ENCODE assay signal across 20 mouse cellular contexts in the genomic region with DNA sequence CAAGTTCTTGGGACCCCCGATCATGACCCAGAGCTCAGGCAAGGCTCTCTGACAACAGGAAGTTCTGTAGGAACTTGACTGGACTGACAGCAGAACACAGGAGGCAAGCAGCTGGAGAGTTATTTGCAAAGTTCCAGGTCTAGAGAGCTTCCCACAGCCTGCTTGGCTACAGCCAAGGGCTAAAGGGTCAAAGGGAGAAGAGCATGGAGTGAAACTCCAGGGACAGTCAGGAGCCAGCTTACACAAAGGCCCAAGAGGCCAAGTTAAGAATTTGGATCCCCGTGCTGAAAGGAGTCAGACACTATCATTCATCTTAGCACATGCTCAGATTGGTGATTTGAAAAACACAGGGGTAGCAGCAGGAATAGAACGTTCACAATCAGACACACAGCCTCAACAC. TPM values are rescaled to one million over a fixed set of nuclear protein-coding genes. Genes with fewer than 3 reads are reported as not detected.
DNase-seq lines count a peak whose midpoint lies in the region; TF ChIP-seq lines count a peak whose summit lies in the region.
"Had no signal": no experiment of that assay in that cellular context is flagged by ENCODE, and none has a peak within 500 bp of the region (broad histone marks: within the 10 kb centered on the region; RNA-seq: fewer than 3 reads in every experiment).

No protein-coding gene starts in this region.

- no peak for TF ChIP-seq CTCF in liver, adult 2 months (IDR thresholded peaks at IDR 0.05; ENCODE audit: low read depth, low read length)

- WGBS in liver, adult 2 months: 62% methylated on average over 3 of the region's 3 CpGs

- peaks cover 3% of the 10 kb centered on the region; the same call in 1 of the 2 replicates for H3K27me3 ChIP-seq in liver, adult 2 months (ENCODE audit: control insufficient read depth, insufficient read depth, low read length)
- H3K27me3 ChIP-seq: embryonic facial prominence, embryonic 13.5 days; embryonic facial prominence, embryonic 15.5 days; forebrain, embryonic 13.5 days had no signal

- DNase-seq in heart, adult 11 months: peak; percentile 64
- no peak for DNase-seq in heart, adult 9 months (ENCODE audit: low spot score in 2 of 2)
- DNase-seq in liver, adult 2 months (ENCODE audit: extremely low read depth, low read depth, low spot score): peak; percentile 23
- DNase-seq in liver: no peak
- no peak for DNase-seq in adrenal gland, adult 2 months
- DNase-seq: adrenal gland, postnatal 10 days; adrenal gland, postnatal 25 days; cerebellum, adult 11 months; cerebellum, adult 18-20 months; cerebellum, adult 8-10 months; cerebellum, adult 9-11 months; cerebellum, postnatal 14 days; cerebellum, postnatal 36 days; embryo, embryonic 11 days had no signal

- H3K4me1 ChIP-seq in liver, adult 2 months (ENCODE audit: control insufficient read depth, insufficient read depth, low read length): no peaks in the 10 kb centered on the region
- H3K4me1 ChIP-seq: embryonic facial prominence, embryonic 13.5 days; embryonic facial prominence, embryonic 15.5 days had no signal

- H3K36me3 ChIP-seq in liver, adult 2 months (ENCODE audit: control insufficient read depth, insufficient read depth, low read length): peaks cover 11% of the 10 kb centered on the region
- H3K36me3 ChIP-seq: embryonic facial prominence, embryonic 13.5 days; embryonic facial prominence, embryonic 15.5 days had no signal

- H3K9ac ChIP-seq in liver, adult 2 months (ENCODE audit: low read depth, low read length): no peak overlapping the region
- H3K9ac ChIP-seq: embryonic facial prominence, embryonic 13.5 days; embryonic facial prominence, embryonic 15.5 days; forebrain, embryonic 13.5 days had no signal

- H3K79me2 ChIP-seq in liver, adult 2 months (ENCODE audit: control insufficient read depth, insufficient read depth, low read length): no peaks in the 10 kb centered on the region

- H3K27ac ChIP-seq in liver, adult 2 months (replicated peaks; ENCODE audit: insufficient read depth, low read depth, low read length): no peak overlapping the region
- H3K27ac ChIP-seq: embryonic facial prominence, embryonic 13.5 days; embryonic facial prominence, embryonic 15.5 days; forebrain, embryonic 10.5 days; forebrain, embryonic 13.5 days had no signal

- H3K4me3 ChIP-seq in liver, adult 2 months (ENCODE audit: insufficient read depth, low read depth, low read length): no peak overlapping the region
- H3K4me3 ChIP-seq: embryonic facial prominence, embryonic 13.5 days; embryonic facial prominence, embryonic 15.5 days; erythroblast, embryonic 14.5 days; forebrain, embryonic 10.5 days; forebrain, embryonic 13.5 days had no signal

- TF ChIP-seq POLR2A in liver, adult 2 months (IDR thresholded peaks at IDR 0.05; ENCODE audit: extremely low read depth, insufficient read depth, low read length): no peak

RNA-seq across cellular contexts. Expression of a gene that starts 13.0 kb away (rescaled TPM):
- 4.0 and 4.6 TPM in 2 replicates for total RNA-seq in liver, adult 2 months (2014; rRNA removed)
- 6.9 and 7.1 TPM in 2 replicates for polyA plus RNA-seq in liver, adult 2 months (2012; rRNA removed)
- 1 to 10 TPM; 4.2 to 4.6 TPM for total RNA-seq in adrenal gland, adult 2 months (2021)
- polyA plus RNA-seq in adrenal gland, adult 2 months (2012; rRNA removed): 9.8 and 12.6 TPM in 2 replicates
- total RNA-seq: MEL had no signal

RNA-seq across cellular contexts. Expression of a gene that starts 32.3 kb away (rescaled TPM):
- 13.3 and 13.4 TPM in 2 replicates for total RNA-seq in liver, adult 2 months (2014; rRNA removed)
- 4.4 and 5.8 TPM in 2 replicates for polyA plus RNA-seq in liver, adult 2 months (2012; rRNA removed)
- total RNA-seq in adrenal gland, adult 2 months (2021): 10 to 100 TPM; 19.8 to 21.8 TPM
- polyA plus RNA-seq in adrenal gland, adult 2 months (2012; rRNA removed): 6.7 and 8.5 TPM in 2 replicates

Comparison
In these comparisons a context has a peak if more than half of its experiments do, and no peak if none do; other contexts are left out.
1. DNase-seq: peak in heart, adult 11 months (single experiment) and liver, adult 2 months (single experiment); none in heart, adult 9 months (0 of 2), liver (single experiment) and adrenal gland, adult 2 months (single experiment).